Mouse (Mus musculus) urinary bladder, postnatal 36 days (tissue): ENCODE results near the gene Emp1.

Source experiments
- DNase-seq, 2 experiments: peaks; one replicate each; pipeline ENCODE4 v3.0.0; 2022; ENCODE audit warnings: low spot score in 2 of 2, mixed read lengths in 1 of 2

Emp1 gene

GRCm38 (mm10) chr6:135407323-135407722 lies 45.0 kb downstream of the Emp1 start:
- DNase-seq = no peak

GRCm38 (mm10) chr6:135411712-135412319 lies 49.5 kb downstream of the Emp1 start:
- no peak for DNase-seq

- DNase-seq = no peak
Measured at GRCm38 (mm10) chr6:135412649-135413048, 50.3 kb downstream of the Emp1 start.

- peak; percentile 14 to 16 for DNase-seq
Measured at GRCm38 (mm10) chr6:135417459-135417858, 55.1 kb downstream of the Emp1 start.

- DNase-seq = no peak
Measured at GRCm38 (mm10) chr6:135418223-135418824, 56.0 kb downstream of the Emp1 start.

- DNase-seq = no peak
Measured at GRCm38 (mm10) chr6:135428246-135428645, 65.9 kb downstream of the Emp1 start.

GRCm38 (mm10) chr6:135429268-135429909 lies 67.0 kb downstream of the Emp1 start:
- no peak for DNase-seq

GRCm38 (mm10) chr6:135430441-135430970 lies 68.2 kb downstream of the Emp1 start:
- DNase-seq = no peak
